Mouse (Mus musculus): ENCODE results near the gene Ndufb2. TPM values are rescaled to one million over a fixed set of nuclear protein-coding genes. Genes with fewer than 3 reads are reported as not detected.

Gene Ndufb2
- polyA plus RNA-seq, 1 experiment from 2014 or later: 291 TPM

- H3K4me2 ChIP-seq (replicated peaks; ENCODE audit: low read depth, low read length): peak overlapping the region; percentile 75
- ATAC-seq (ENCODE audit: low FRiP score): no peak
- H3K4me1 ChIP-seq (replicated peaks; ENCODE audit: control insufficient read depth, insufficient read depth, low read length): peaks cover 11% of the 10 kb centered on the region
- H3K36me3 ChIP-seq (ENCODE audit: control insufficient read depth, insufficient read depth, low read length): no peaks in the 10 kb centered on the region
- no peak for DNase-seq (ENCODE audit: low spot score)
- H3K27ac ChIP-seq (ENCODE audit: low read depth, low read length): no peak overlapping the region
- WGBS: 86% methylated on average over 2 of the region's 2 CpGs
- no peaks in the 10 kb centered on the region for H3K9me3 ChIP-seq (ENCODE audit: control insufficient read depth, low read length)
- H3K4me3 ChIP-seq (ENCODE audit: low read depth, low read length): peak overlapping the region; percentile 8; the same call in 1 of the 2 replicates
- H3K27me3 ChIP-seq (ENCODE audit: control insufficient read depth, insufficient read depth, low read length): no peaks in the 10 kb centered on the region
- H3K9ac ChIP-seq (ENCODE audit: low read depth, low read length): no peak overlapping the region
Measured at GRCm38 (mm10) chr6:39555648-39555945, 36.8 kb upstream of the Ndufb2 start.

DNA sequence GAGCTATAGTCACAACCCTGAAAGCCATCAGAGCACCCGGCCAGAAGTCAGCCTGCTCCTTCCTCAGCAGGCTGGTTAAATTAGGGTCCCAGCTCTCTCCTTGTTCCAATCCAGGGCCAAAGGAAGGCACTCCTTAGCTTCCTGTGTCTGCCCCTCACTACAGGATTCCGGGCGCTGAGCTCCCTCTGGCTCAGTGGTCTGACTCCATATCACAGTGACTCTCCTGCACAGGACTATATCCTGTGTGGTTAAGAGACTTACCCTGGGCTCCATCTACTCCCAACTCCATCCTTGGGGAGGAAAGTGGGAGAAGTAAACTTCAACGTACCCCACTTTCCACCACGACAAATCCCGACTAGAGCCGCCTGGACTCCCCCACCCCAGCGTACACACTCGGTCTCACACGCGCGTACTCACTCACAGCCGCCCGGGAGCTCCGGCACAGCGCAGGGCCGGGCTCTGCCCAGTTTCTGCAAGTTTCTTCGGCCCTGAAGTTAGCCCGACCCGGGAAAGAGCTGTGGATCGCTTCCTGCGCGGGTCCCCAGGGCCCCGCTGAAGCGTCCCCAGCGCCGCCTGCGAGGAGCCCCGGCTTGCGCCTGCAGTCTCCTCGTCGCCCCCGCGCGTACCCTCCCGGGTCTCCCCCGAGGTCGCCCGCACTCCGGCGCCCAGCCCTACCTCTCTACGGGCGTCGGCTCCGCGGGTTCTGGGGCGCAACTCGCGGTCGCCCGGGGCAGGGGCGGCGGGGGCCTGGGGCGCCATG, 35.3 kb upstream of the Ndufb2 start:
- H3K4me3 ChIP-seq (ENCODE audit: low read depth, low read length): peak overlapping the region; percentile 90
- H3K4me1 ChIP-seq (replicated peaks; ENCODE audit: control insufficient read depth, insufficient read depth, low read length): peaks cover 11% of the 10 kb centered on the region
- peak overlapping the region; percentile 98 for H3K9ac ChIP-seq (ENCODE audit: low read depth, low read length)
- ATAC-seq (ENCODE audit: low FRiP score): peak; percentile 75
- peak overlapping the region; percentile 98 for H3K27ac ChIP-seq (ENCODE audit: low read depth, low read length)
- WGBS: under 1% methylated on average over 36 of the region's 54 CpGs
- no peaks in the 10 kb centered on the region for H3K36me3 ChIP-seq (ENCODE audit: control insufficient read depth, insufficient read depth, low read length)
- no peaks in the 10 kb centered on the region for H3K27me3 ChIP-seq (ENCODE audit: control insufficient read depth, insufficient read depth, low read length)
- H3K4me2 ChIP-seq (replicated peaks; ENCODE audit: low read depth, low read length): peak overlapping the region; percentile 75
- peak; percentile 71 for DNase-seq (ENCODE audit: low spot score)
- no peaks in the 10 kb centered on the region for H3K9me3 ChIP-seq (ENCODE audit: control insufficient read depth, low read length)

- no peaks in the 10 kb centered on the region for H3K9me3 ChIP-seq (ENCODE audit: control insufficient read depth, low read length)
- ATAC-seq (ENCODE audit: low FRiP score): peak; percentile 96
- no peaks in the 10 kb centered on the region for H3K36me3 ChIP-seq (ENCODE audit: control insufficient read depth, insufficient read depth, low read length)
- peak within 1 kb of the TSS; percentile 75 for H3K4me2 ChIP-seq (replicated peaks; ENCODE audit: low read depth, low read length)
- no peaks in the 10 kb centered on the region for H3K27me3 ChIP-seq (ENCODE audit: control insufficient read depth, insufficient read depth, low read length)
- under 1% methylated on average over 31 of the region's 50 CpGs for WGBS
- DNase-seq (ENCODE audit: low spot score): peak; percentile 96
- H3K27ac ChIP-seq (ENCODE audit: low read depth, low read length): peak within 1 kb of the TSS; percentile 98
- peaks cover 11% of the 10 kb centered on the region for H3K4me1 ChIP-seq (replicated peaks; ENCODE audit: control insufficient read depth, insufficient read depth, low read length)
- H3K4me3 ChIP-seq (ENCODE audit: low read depth, low read length): peak within 1 kb of the TSS; percentile 90
- peak within 1 kb of the TSS; percentile 98 for H3K9ac ChIP-seq (ENCODE audit: low read depth, low read length)
Measured at GRCm38 (mm10) chr6:39557723-39558261, 34.6 kb upstream of the Ndufb2 start, which contains the start of gene Dennd2a. Dennd2a (minus strand) TSS chr6:39557867.

GRCm38 (mm10) chr6:39559276-39559939, 33.0 kb upstream of the Ndufb2 start:
- Histone ChIP-seq H3K9ac (ENCODE audit: low read depth, low read length) (no peak overlapping the region), H3K27me3 (ENCODE audit: control insufficient read depth, insufficient read depth, low read length) (no peaks in the 10 kb centered on the region), H3K4me3 (ENCODE audit: low read depth, low read length) (no peak overlapping the region), H3K36me3 (ENCODE audit: control insufficient read depth, insufficient read depth, low read length) (no peaks in the 10 kb centered on the region), H3K27ac (ENCODE audit: low read depth, low read length) (no peak overlapping the region), H3K4me2 (replicated peaks; ENCODE audit: low read depth, low read length) (no peak overlapping the region), H3K9me3 (ENCODE audit: control insufficient read depth, low read length) (no peaks in the 10 kb centered on the region), H3K4me1 (replicated peaks; ENCODE audit: control insufficient read depth, insufficient read depth, low read length) (peaks cover 11% of the 10 kb centered on the region)
- no peak for DNase-seq (ENCODE audit: low spot score)
- ATAC-seq (ENCODE audit: low FRiP score): no peak
- WGBS: 56% methylated on average over 6 of the region's 6 CpGs

GRCm38 (mm10) chr6:39562166-39563015, 30.0 kb upstream of the Ndufb2 start:
- no peak overlapping the region for H3K4me3 ChIP-seq (ENCODE audit: low read depth, low read length)
- H3K4me1 ChIP-seq (replicated peaks; ENCODE audit: control insufficient read depth, insufficient read depth, low read length): 0 out of 2 replicates have a peak, but pooled peaks cover 4% of the 10 kb centered on the region
- no peaks in the 10 kb centered on the region for H3K9me3 ChIP-seq (ENCODE audit: control insufficient read depth, low read length)
- H3K4me2 ChIP-seq (replicated peaks; ENCODE audit: low read depth, low read length): no peak overlapping the region
- 21% methylated on average over 23 of the region's 23 CpGs for WGBS
- no peak overlapping the region for H3K9ac ChIP-seq (ENCODE audit: low read depth, low read length)
- H3K27ac ChIP-seq (ENCODE audit: low read depth, low read length): no peak overlapping the region
- H3K36me3 ChIP-seq (ENCODE audit: control insufficient read depth, insufficient read depth, low read length): no peaks in the 10 kb centered on the region
- DNase-seq (ENCODE audit: low spot score) (peak; percentile 91), ATAC-seq (ENCODE audit: low FRiP score) (no peak)
- H3K27me3 ChIP-seq (ENCODE audit: control insufficient read depth, insufficient read depth, low read length): no peaks in the 10 kb centered on the region

DNA sequence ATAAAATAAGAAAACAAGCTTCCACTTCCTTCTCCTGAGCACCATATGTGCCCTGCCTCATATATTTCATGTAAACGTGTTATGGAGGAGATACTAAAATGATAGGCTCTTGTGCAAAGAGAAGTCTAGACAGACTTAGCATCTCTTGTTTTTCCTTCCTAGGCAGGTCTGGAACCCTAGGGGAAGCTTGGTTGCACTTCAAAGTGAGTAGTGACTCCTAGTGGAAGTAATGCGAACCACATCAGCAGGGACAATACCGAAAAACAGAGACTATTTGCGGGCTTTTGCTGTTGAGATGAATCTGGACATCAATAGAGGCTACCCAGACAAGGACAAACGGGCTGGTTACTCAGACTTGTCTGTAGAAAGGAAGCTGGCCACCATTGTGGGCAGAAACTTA, 24.8 kb upstream of the Ndufb2 start:
- Histone ChIP-seq H3K4me3 (ENCODE audit: low read depth, low read length) (no peak overlapping the region), H3K4me1 (replicated peaks; ENCODE audit: control insufficient read depth, insufficient read depth, low read length) (no peaks in the 10 kb centered on the region), H3K9me3 (ENCODE audit: control insufficient read depth, low read length) (no peaks in the 10 kb centered on the region), H3K36me3 (ENCODE audit: control insufficient read depth, insufficient read depth, low read length) (no peaks in the 10 kb centered on the region), H3K9ac (ENCODE audit: low read depth, low read length) (no peak overlapping the region), H3K27ac (ENCODE audit: low read depth, low read length) (no peak overlapping the region), H3K27me3 (ENCODE audit: control insufficient read depth, insufficient read depth, low read length) (no peaks in the 10 kb centered on the region), H3K4me2 (replicated peaks; ENCODE audit: low read depth, low read length) (no peak overlapping the region)
- WGBS: 19% methylated on average over 5 of the region's 5 CpGs
- peak; percentile 65 for DNase-seq (ENCODE audit: low spot score)
- ATAC-seq (ENCODE audit: low FRiP score): no peak

DNA sequence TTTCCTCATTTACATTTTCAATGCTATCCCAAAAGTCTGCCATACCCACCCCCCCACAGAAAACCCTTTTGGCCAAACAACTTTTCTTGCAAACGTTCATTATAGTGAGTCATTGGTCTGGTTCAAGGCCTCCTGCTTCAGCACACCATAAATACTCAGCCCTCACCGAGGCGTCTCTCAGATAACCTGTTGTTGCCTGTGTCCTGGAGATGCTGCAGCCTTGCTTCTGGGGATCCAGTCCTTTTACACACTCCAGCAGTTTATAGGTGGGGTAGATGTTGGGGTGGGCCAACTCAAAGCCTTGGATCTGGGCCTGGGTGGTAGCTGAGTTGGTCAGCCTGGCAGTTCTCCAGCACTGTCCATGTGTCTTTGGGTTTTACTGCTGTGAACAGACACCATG, 21.9 kb upstream of the Ndufb2 start:
- DNase-seq (ENCODE audit: low spot score): no peak
- Histone ChIP-seq H3K9ac (ENCODE audit: low read depth, low read length) (no peak overlapping the region), H3K9me3 (ENCODE audit: control insufficient read depth, low read length) (no peaks in the 10 kb centered on the region), H3K36me3 (ENCODE audit: control insufficient read depth, insufficient read depth, low read length) (no peaks in the 10 kb centered on the region), H3K27ac (ENCODE audit: low read depth, low read length) (no peak overlapping the region), H3K4me1 (replicated peaks; ENCODE audit: control insufficient read depth, insufficient read depth, low read length) (peaks cover 2% of the 10 kb centered on the region; the same call in 1 of the 2 replicates), H3K4me2 (replicated peaks; ENCODE audit: low read depth, low read length) (no peak overlapping the region), H3K27me3 (ENCODE audit: control insufficient read depth, insufficient read depth, low read length) (no peaks in the 10 kb centered on the region), H3K4me3 (ENCODE audit: low read depth, low read length) (no peak overlapping the region)
- 89% methylated on average over 3 of the region's 3 CpGs for WGBS
- ATAC-seq (ENCODE audit: low FRiP score): no peak

DNA sequence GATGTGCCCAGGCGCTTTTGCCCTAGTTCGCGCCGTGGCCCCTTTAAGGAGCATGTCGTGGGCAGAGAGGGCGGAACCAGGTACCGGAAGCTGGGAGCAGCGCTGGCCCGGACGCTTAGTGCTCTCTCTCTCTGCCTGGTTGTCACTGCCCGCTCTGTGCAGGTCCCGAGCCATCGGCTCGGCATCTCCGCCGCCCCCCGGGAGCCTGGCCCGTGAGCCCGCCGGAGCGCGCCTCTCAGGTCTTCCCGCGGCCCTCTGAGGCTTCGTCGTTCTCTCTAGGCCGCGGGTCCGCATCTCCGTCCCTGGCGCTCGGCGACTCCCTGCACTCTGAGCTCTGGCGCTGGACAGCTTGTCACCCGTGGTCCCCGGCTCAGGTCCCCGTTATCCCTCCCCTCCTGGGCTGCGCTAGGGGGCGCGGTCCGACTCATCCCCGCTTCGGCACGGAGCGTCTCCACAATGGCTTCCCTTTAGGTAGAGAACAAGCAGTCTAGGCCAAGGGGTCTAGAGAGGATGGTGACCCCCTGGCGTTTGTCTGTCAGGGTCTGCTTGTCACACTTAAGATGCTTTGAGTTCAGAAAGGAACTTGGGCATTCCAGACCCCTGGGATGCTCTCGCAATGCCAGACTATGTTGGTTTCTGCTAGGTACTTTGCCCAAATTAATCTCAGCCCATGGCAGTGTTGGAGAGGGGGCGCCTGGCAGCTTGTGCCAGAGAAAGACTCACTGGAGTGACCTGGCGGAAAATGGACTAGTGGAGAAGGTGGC, 18.4 kb upstream of the Ndufb2 start, which contains the start of gene Adck2:
Adck2 (plus strand) TSS at position 83 of the 764 bp plus-strand sequence.
- Histone ChIP-seq H3K27ac (ENCODE audit: low read depth, low read length) (peak within 1 kb of the TSS; percentile 92), H3K36me3 (ENCODE audit: control insufficient read depth, insufficient read depth, low read length) (no peaks in the 10 kb centered on the region), H3K9ac (ENCODE audit: low read depth, low read length) (peak within 1 kb of the TSS; percentile 66), H3K4me1 (replicated peaks; ENCODE audit: control insufficient read depth, insufficient read depth, low read length) (peaks cover 2% of the 10 kb centered on the region; the same call in 1 of the 2 replicates), H3K4me2 (replicated peaks; ENCODE audit: low read depth, low read length) (peak within 1 kb of the TSS; percentile 75), H3K9me3 (ENCODE audit: control insufficient read depth, low read length) (no peaks in the 10 kb centered on the region), H3K27me3 (ENCODE audit: control insufficient read depth, insufficient read depth, low read length) (no peaks in the 10 kb centered on the region), H3K4me3 (ENCODE audit: low read depth, low read length) (peak within 1 kb of the TSS; percentile 58)
- DNase-seq (ENCODE audit: low spot score): peak; percentile 85
- under 1% methylated on average over 49 of the region's 49 CpGs for WGBS
- peak; percentile 97 for ATAC-seq (ENCODE audit: low FRiP score)

Measured in hindbrain, embryonic 11.5 days (tissue).